Mouse (Mus musculus) small intestine, adult 2 months (tissue): ENCODE data around the gene Dus1l. TPM values are rescaled to one million over a fixed set of nuclear protein-coding genes. Genes with fewer than 3 reads are reported as not detected.
"Not testable (repeated sequence)": the region's sequence is repeated elsewhere in the genome, so short reads cannot be mapped to it uniquely, and the experiment has no call there.

Experiments
- H3K27ac ChIP-seq: fragments of 200-500 bp; 2 replicates; pipeline ENCODE4 v1.5.1; 2012; ENCODE audit warnings: low read depth, low read length, control low read depth, inconsistent platforms; ENCODE audit not compliant: insufficient read depth
- H3K27me3 ChIP-seq: fragments of 200-500 bp; 2 replicates; pipeline ENCODE4 v1.6.1; 2012; ENCODE audit warnings: mild to moderate bottlenecking, moderate library complexity, low read length, inconsistent platforms; ENCODE audit not compliant: control insufficient read depth, insufficient read depth
- H3K36me3 ChIP-seq: fragments of 200-500 bp; 2 replicates; pipeline ENCODE4 v1.6.1; 2012; ENCODE audit warnings: mild to moderate bottlenecking, low read length, control low read depth, inconsistent platforms; ENCODE audit not compliant: control insufficient read depth, insufficient read depth
- H3K4me1 ChIP-seq: fragments of 200-500 bp; 2 replicates; pipeline ENCODE4 v1.6.1; 2012; ENCODE audit warnings: low read length, inconsistent platforms, mixed read lengths; ENCODE audit not compliant: control insufficient read depth, insufficient read depth, insufficient read length
- H3K4me3 ChIP-seq: fragments of 200-500 bp; 2 replicates; pipeline ENCODE4 v1.5.1; 2012; ENCODE audit warnings: low read depth, mild to moderate bottlenecking, control low read depth, inconsistent platforms, low read length, moderate library complexity
- CTCF ChIP-seq: fragments of 200-500 bp; IDR thresholded peaks from 2 replicates; pipeline ENCODE4 v1.5.1; 2012; ENCODE audit warnings: low read depth, mild to moderate bottlenecking, control low read depth, inconsistent platforms, low read length, moderate library complexity, mixed read lengths; ENCODE audit not compliant: insufficient replicate concordance, insufficient read length; ENCODE audit errors: extremely low read depth
- POLR2A ChIP-seq: fragments of 200-500 bp; IDR thresholded peaks from 2 replicates; pipeline ENCODE4 v1.6.1; 2012; ENCODE audit warnings: low read depth, mild to moderate bottlenecking, control low read depth, inconsistent platforms, low read length, moderate library complexity
- whole genome bisulfite sequencing: fragments of 180-500 bp; shearing (Covaris S2); methylation state at CpG from one replicate; pipeline ENCODE4 v1.1.7; 2018; 5-methylcytosine and 5-hydroxymethylcytosine counted together
- polyA plus RNA-seq: library from polyadenylated mRNA; depleted of rRNA; stranded (reverse); fragments of >200 nt; gene quantifications from 2 replicates; pipeline ENCODE4 v1.2.3, GENCODE M21; 2012

Gene Dus1l
- polyA plus RNA-seq, 1 experiment: 29.0 TPM

DNA sequence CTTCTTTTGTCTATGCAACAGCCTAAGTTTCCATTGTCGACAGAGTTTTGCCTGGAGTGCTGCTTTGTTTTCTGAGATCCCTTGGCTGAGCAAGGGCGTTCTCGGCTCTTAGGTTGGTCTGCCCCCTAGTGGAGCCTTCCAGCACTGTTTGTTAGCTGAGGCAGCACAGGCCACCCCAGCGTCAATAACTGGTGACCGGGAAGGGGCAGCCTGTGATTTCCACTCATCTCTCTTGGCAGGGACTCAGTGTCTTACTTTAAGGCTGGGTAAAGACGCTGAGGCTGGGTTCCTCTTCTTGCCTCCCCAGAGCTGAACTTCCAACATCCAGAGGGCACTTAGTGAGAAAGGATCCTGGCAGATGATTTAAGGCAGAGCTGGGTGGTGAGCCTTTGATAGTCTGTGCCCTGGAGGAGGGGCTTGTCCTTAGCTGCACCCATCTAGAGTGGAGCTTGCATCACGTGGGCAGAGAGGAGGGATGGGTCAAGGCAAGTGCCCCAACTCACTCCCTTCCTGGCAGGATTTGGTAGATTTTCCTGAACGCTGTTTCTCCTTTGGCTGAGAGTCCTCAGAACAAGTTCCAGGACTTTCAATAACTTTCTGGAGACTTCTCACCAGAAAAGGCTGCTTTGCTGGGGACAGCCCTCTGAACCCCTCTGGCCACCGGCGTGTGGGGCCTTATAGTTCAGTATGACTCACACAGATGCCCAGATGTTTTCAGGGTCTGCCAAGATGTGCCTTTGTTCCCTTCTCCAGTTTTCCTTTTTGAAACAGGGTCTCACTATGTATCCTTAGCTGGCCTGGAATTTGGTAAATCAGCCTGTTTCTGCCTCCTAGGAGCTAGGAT lies 4.1 kb upstream of the Dus1l start:
- TF ChIP-seq POLR2A: 0 out of 2 replicates have a peak, but pooled peaks have one; percentile 12
- TF ChIP-seq CTCF: peak; percentile 94
- no peaks in the 10 kb centered on the region for H3K27me3 ChIP-seq
- WGBS: 7% methylated on average over 10 of the region's 10 CpGs
- no peak overlapping the region for H3K4me3 ChIP-seq
- peaks cover 5% of the 10 kb centered on the region; the same call in 1 of the 2 replicates for H3K4me1 ChIP-seq
- no peaks in the 10 kb centered on the region for H3K36me3 ChIP-seq
- H3K27ac ChIP-seq: peak overlapping the region; percentile 10; the same call in 1 of the 2 replicates

DNA sequence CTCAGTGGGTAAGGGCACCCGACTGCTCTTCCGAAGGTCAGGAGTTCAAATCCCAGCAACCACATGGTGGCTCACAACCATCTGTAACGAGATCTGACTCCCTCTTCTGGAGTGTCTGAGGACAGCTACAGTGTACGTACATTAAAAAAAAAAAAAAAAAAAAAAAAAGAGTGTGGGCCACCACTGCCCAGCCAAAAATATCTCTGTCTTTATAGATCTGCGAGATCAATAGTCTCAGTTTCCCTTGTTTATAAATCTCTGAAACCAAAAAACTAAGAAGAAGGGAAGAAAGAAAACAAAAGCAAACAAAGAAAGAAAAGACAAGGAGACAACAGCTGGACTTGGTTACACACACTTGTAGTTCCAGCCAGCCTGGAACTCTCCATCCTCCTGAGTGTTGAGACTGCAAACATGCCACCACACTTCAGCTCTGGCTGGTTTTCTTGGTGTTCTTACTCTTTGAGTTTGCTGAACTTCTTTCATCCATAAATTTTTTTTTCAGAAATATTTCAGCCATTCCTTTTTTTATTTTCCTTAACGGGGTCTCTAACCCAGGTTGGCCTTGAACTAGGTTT lies 3.2 kb upstream of the Dus1l start:
- no peaks in the 10 kb centered on the region for H3K36me3 ChIP-seq
- H3K4me1 ChIP-seq: peaks cover 6% of the 10 kb centered on the region; the same call in 1 of the 2 replicates
- H3K4me3 ChIP-seq: no peak overlapping the region
- TF ChIP-seq CTCF (no peak), POLR2A (no peak)
- H3K27me3 ChIP-seq: no peaks in the 10 kb centered on the region
- WGBS: 62% methylated on average over 6 of the region's 6 CpGs
- no peak overlapping the region for H3K27ac ChIP-seq

DNA sequence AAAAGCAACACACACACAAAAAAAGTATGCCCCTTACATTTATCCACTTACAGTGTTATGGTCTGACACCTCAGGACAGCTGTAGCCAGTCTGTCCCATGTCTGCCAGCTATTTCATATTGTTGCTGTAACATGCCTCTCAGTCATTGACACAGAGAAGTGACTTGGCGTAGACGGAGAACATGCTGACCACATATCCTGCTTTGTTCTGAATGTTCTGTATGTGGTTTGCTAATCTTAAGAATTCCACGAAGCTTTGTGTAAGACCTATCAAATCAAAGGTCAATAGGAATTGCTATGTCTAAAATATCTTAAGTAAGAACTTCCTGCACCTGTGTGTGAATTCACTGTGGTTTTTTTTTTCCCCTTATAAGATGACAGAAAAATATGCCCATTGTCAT lies 2.0 kb upstream of the Dus1l start:
- Histone ChIP-seq H3K36me3 (peaks cover 5% of the 10 kb centered on the region; the same call in 1 of the 2 replicates), H3K4me3 (no peak overlapping the region), H3K27ac (no peak overlapping the region), H3K4me1 (peaks cover 6% of the 10 kb centered on the region; the same call in 1 of the 2 replicates), H3K27me3 (no peaks in the 10 kb centered on the region)
- WGBS: 61% methylated on average over 3 of the region's 3 CpGs
- TF ChIP-seq POLR2A: no peak
- no peak for TF ChIP-seq CTCF

DNA sequence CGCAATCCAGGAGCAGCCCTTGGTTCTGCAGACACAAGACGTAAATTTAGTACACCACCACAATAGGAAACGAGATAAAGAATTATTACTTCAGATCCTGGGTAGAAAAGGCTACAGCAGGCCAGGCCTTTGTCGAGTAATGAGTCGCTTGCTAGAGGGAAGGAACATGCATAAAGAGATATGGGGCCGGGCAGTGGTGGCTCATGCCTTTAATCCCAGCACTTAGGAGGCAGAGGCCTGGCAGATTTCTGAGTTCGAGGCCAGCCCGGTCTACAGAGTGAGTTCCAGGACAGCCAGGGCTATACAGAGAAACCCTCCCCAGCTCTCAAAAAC lies 377 bp upstream of the Dus1l start:
- Histone ChIP-seq H3K27ac (no peak overlapping the region), H3K27me3 (no peaks in the 10 kb centered on the region), H3K4me3 (peak overlapping the region; percentile 19; the same call in 1 of the 2 replicates), H3K36me3 (peaks cover 18% of the 10 kb centered on the region), H3K4me1 (peaks cover 6% of the 10 kb centered on the region; the same call in 1 of the 2 replicates)
- WGBS: 25% methylated on average over 8 of the region's 8 CpGs
- TF ChIP-seq CTCF (no peak), POLR2A (no peak)

DNA sequence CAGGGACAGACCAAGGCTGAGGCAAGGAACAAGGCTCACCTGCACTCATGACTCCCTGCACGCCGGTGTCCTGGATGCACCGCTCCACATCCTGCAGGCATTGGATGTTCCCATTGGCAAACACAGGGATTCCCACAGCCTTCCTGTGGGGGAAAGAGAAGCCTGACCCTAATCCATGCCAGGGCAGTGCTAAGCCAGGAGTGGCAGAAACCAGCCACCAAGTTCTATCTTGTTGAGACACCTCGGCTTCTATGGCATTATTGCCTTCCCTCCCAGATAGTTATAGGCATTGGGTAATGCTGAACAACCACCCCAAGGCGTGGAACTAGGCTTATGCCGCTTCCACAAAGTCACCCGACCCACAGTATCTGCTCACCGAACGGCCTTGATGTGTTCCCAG lies 3.6 kb downstream of the Dus1l start:
- H3K4me1 ChIP-seq: peaks cover 6% of the 10 kb centered on the region; the same call in 1 of the 2 replicates
- H3K36me3 ChIP-seq: peaks cover 46% of the 10 kb centered on the region
- H3K4me3 ChIP-seq: no peak overlapping the region
- no peak for TF ChIP-seq POLR2A
- no peak for TF ChIP-seq CTCF
- H3K27ac ChIP-seq: no peak overlapping the region
- H3K27me3 ChIP-seq: no peaks in the 10 kb centered on the region
- WGBS: 90% methylated on average over 9 of the region's 9 CpGs

DNA sequence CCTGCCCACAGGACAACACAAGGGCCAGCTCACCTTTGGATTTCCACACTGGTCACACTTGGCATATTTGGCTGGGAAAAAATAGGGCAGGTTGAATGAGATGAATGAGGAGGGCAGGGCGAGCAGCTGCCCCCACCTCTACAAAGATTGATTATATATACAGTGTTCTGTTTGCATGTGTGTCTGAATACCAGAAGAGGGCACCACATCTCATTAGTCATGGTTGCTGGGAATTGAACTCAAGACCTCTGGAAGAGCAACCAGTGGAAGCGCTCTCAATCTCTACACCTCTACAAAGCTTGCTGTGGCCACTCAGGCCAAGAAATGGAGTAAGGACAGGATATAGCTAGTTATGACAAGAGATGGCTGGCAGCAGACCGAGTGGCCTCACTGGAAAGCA lies 6.4 kb downstream of the Dus1l start:
- Histone ChIP-seq H3K36me3 (peaks cover 56% of the 10 kb centered on the region), H3K4me1 (peaks cover 6% of the 10 kb centered on the region), H3K27ac (no peak overlapping the region), H3K4me3 (no peak overlapping the region), H3K27me3 (no peaks in the 10 kb centered on the region)
- 87% methylated on average over 3 of the region's 3 CpGs for WGBS
- TF ChIP-seq CTCF: no peak
- TF ChIP-seq POLR2A: no peak

DNA sequence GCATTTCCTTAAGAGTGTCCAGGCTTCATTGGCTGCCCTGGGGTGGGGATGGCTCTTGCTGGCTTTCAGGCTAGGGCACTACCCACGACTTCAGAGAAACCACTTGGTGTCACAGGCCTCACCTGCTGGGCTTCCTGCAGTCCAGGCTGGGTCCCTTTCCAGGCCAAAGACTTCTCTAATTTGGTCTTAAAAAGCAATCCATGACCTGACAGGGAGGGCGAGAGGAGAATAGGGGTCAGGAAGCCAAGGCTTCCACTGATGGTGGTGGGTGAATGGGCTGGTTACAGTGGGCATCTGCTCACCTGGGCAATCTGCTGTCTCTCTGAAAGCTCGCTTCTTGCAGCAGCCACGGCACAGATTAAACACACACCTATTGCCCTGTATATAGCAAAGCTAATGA lies 6.8 kb downstream of the Dus1l start:
- Histone ChIP-seq H3K4me3 (no peak overlapping the region), H3K4me1 (peaks cover 8% of the 10 kb centered on the region), H3K27me3 (no peaks in the 10 kb centered on the region), H3K36me3 (peaks cover 56% of the 10 kb centered on the region), H3K27ac (no peak overlapping the region)
- TF ChIP-seq CTCF: no peak
- no peak for TF ChIP-seq POLR2A
- WGBS: 82% methylated on average over 4 of the region's 4 CpGs

DNA sequence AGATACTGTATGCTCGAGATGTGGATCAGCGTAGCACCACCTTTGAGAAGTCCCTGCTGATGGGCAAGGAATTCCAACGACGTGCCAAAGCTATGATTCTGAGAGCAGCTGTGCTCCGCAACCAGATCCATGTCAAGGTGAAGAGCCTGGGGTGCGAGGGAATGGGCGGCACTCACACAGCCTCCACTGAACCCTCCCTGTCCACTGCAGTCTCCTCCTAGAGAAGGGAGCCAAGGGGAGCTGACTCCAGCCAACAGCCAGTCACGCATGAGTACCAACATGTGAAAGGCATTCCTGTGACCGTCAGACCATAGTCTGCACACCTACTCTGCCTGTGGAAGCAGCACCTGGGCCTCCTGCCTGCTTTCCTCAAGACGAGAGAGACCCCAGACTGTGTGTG lies 7.7 kb downstream of the Dus1l start:
- H3K4me3 ChIP-seq, H3K27me3 ChIP-seq, H3K4me1 ChIP-seq, H3K27ac ChIP-seq: not testable (repeated sequence)
- H3K36me3 ChIP-seq: peaks cover 52% of the 10 kb centered on the region
- WGBS: 90% methylated on average over 10 of the region's 10 CpGs
